Mouse (Mus musculus) layer of hippocampus, postnatal 10 days (tissue): ENCODE measurements around the gene D430041D05Rik. TPM values are rescaled to one million over a fixed set of nuclear protein-coding genes. Genes with fewer than 3 reads are reported as not detected.
"Not testable (repeated sequence)": the region's sequence is repeated elsewhere in the genome, so short reads cannot be mapped to it uniquely, and the experiment has no call there.

Experiments used
- DNase-seq, 2 experiments: peaks; one replicate each; pipeline ENCODE4 v3.0.0; 2021; ENCODE audit warnings: low spot score in 2 of 2
- total RNA-seq, 2 experiments: library from RNA; stranded (reverse); gene quantifications; 2 replicates each; pipeline ENCODE4 v1.2.3; 2021

Gene D430041D05Rik
- total RNA-seq, 2 experiments from 2014 or later = 82.8 to 84.4 TPM

GRCm38 (mm10) chr2:104128803-104129531 is 281.8 kb downstream of the D430041D05Rik start:
- DNase-seq = no peak

- DNase-seq = no peak
Measured at GRCm38 (mm10) chr2:104124071-104124470, 286.7 kb downstream of the D430041D05Rik start.

GRCm38 (mm10) chr2:104123540-104123939 is 287.3 kb downstream of the D430041D05Rik start:
- DNase-seq = no peak

- peak; percentile 79 to 87 for DNase-seq
Measured at GRCm38 (mm10) chr2:104122505-104123378, 288.1 kb downstream of the D430041D05Rik start, which contains the start of gene A930018P22Rik. A930018P22Rik (plus strand) TSS chr2:104122769.

- no peak for DNase-seq
Measured at GRCm38 (mm10) chr2:104121681-104122504, 288.9 kb downstream of the D430041D05Rik start.

- DNase-seq = no peak
Measured at GRCm38 (mm10) chr2:104120312-104120711, 290.5 kb downstream of the D430041D05Rik start.

GRCm38 (mm10) chr2:104119097-104119496 is 291.7 kb downstream of the D430041D05Rik start:
- no peak for DNase-seq

GRCm38 (mm10) chr2:104117173-104117572 is 293.6 kb downstream of the D430041D05Rik start:
- not testable (repeated sequence) for DNase-seq

GRCm38 (mm10) chr2:104114898-104115297 is 295.9 kb downstream of the D430041D05Rik start:
- DNase-seq = no peak

- DNase-seq = not testable (repeated sequence)
Measured at GRCm38 (mm10) chr2:104113563-104113962, 297.2 kb downstream of the D430041D05Rik start.

- DNase-seq = not testable (repeated sequence)
Measured at GRCm38 (mm10) chr2:104111170-104111797, 299.5 kb downstream of the D430041D05Rik start.

GRCm38 (mm10) chr2:104110031-104110430 is 300.8 kb downstream of the D430041D05Rik start:
- no peak for DNase-seq

GRCm38 (mm10) chr2:104109528-104109927 is 301.3 kb downstream of the D430041D05Rik start:
- no peak for DNase-seq

- not testable (repeated sequence) for DNase-seq
Measured at GRCm38 (mm10) chr2:104109021-104109420, 301.8 kb downstream of the D430041D05Rik start.

- no peak for DNase-seq
Measured at GRCm38 (mm10) chr2:104104800-104105199, 306.0 kb downstream of the D430041D05Rik start.

GRCm38 (mm10) chr2:104099946-104100345 is 310.9 kb downstream of the D430041D05Rik start:
- no peak for DNase-seq

GRCm38 (mm10) chr2:104099231-104099585 is 311.6 kb downstream of the D430041D05Rik start:
- DNase-seq = no peak

- DNase-seq = no peak
Measured at GRCm38 (mm10) chr2:104098529-104099230, 312.1 kb downstream of the D430041D05Rik start.

- DNase-seq = not testable (repeated sequence)
Measured at GRCm38 (mm10) chr2:104097396-104097795, 313.4 kb downstream of the D430041D05Rik start.

- DNase-seq = not testable (repeated sequence)
Measured at GRCm38 (mm10) chr2:104096796-104097195, 314.0 kb downstream of the D430041D05Rik start.
